Mouse (Mus musculus) liver, postnatal 0 days (tissue): ENCODE measurements around the gene Dst. TPM values are rescaled to one million over a fixed set of nuclear protein-coding genes. Genes with fewer than 3 reads are reported as not detected.
A peak's percentile ranks its signal among the peaks of the same experiment; 100 is the strongest.

Experiments
- ATAC-seq: fragments of 200-750 bp; cut with Nextera tagmentation; 2 replicates; pipeline ENCODE4 v1.8.0; 2017; ENCODE audit warnings: mild to moderate bottlenecking, moderate library complexity
- DNase-seq: peaks from one replicate; pipeline ENCODE4 v3.0.0-alpha.2; 2016
- H3K27ac ChIP-seq: fragments of 300-500 bp; sonication (generic); 2 replicates; pipeline ENCODE4 v1.5.1; 2014; ENCODE audit warnings: antibody characterized with exemption, moderate library complexity, mild to moderate bottlenecking, low read depth
- H3K27me3 ChIP-seq: fragments of 300-500 bp; sonication (generic); 2 replicates; pipeline ENCODE4 v1.6.1; 2014; ENCODE audit warnings: low read length, control low read depth, mixed read lengths; ENCODE audit not compliant: insufficient read depth
- H3K36me3 ChIP-seq: fragments of 300-500 bp; sonication (generic); replicated peaks from 2 replicates; pipeline ENCODE4 v1.6.1; 2014; ENCODE audit warnings: mild to moderate bottlenecking, control low read depth, low read length, moderate library complexity, mixed read lengths; ENCODE audit not compliant: insufficient read depth
- H3K4me1 ChIP-seq: fragments of 300-500 bp; sonication (generic); 2 replicates; pipeline ENCODE4 v1.6.1; 2014; ENCODE audit warnings: antibody characterized with exemption, mild to moderate bottlenecking, control low read depth; ENCODE audit not compliant: insufficient read depth
- H3K4me2 ChIP-seq: fragments of 300-500 bp; sonication (generic); 2 replicates; pipeline ENCODE4 v1.6.1; 2014; ENCODE audit warnings: low read depth, mild to moderate bottlenecking, low read length, moderate library complexity, mixed read lengths
- H3K4me3 ChIP-seq: fragments of 300-500 bp; sonication (generic); 2 replicates; pipeline ENCODE4 v1.5.1; 2014; ENCODE audit warnings: low read depth, low read length
- H3K9ac ChIP-seq: fragments of 300-500 bp; sonication (generic); replicated peaks from 2 replicates; pipeline ENCODE4 v1.6.1; 2014; ENCODE audit warnings: mild to moderate bottlenecking, moderate library complexity
- H3K9me3 ChIP-seq: fragments of 300-500 bp; sonication (generic); 2 replicates; pipeline ENCODE4 v1.6.1; 2016; ENCODE audit warnings: mild to moderate bottlenecking, control low read depth, low read length, mixed read lengths
- CTCF ChIP-seq: sonication (generic); IDR thresholded peaks from 2 replicates; pipeline ENCODE4 v1.5.1; 2016; ENCODE audit warnings: antibody characterized with exemption, low read depth
- EP300 ChIP-seq: IDR thresholded peaks from 2 replicates; pipeline ENCODE4 v1.6.1; 2016; ENCODE audit warnings: antibody characterized with exemption, low read depth, mild to moderate bottlenecking
- WGBS: fragments of 180-500 bp; shearing (Covaris S2); extraction: QIAGEN DNeasy Blood & Tissue Kit; methylation state at CpG from one replicate; pipeline ENCODE4 v1.1.7; 2014; ENCODE audit not compliant: insufficient replicate concordance; 5-methylcytosine and 5-hydroxymethylcytosine counted together
- polyA plus RNA-seq: library from polyadenylated mRNA; unstranded; fragments of >200 nt; fragmentation: Nextera tagmentation; extraction: Ambion mirVana; gene quantifications from 2 replicates; pipeline ENCODE4 v1.2.1, GENCODE M21; 2015

The Dst gene
- polyA plus RNA-seq, 1 experiment from 2014 or later, result 6.4 TPM

- Histone ChIP-seq H3K4me1 (no peaks in the 10 kb centered on the region), H3K4me2 (no peak overlapping the region), H3K36me3 (no peaks in the 10 kb centered on the region), H3K27me3 (no peaks in the 10 kb centered on the region), H3K4me3 (no peak overlapping the region), H3K9ac (no peak overlapping the region), H3K27ac (no peak overlapping the region), H3K9me3 (no peaks in the 10 kb centered on the region)
- ATAC-seq, result no peak
- WGBS, result 68% methylated on average over 2 of the region's 2 CpGs
- TF ChIP-seq CTCF (no peak), EP300 (no peak)
- DNase-seq, result no peak
These were observed 202.8 kb downstream of the Dst start for GRCm38 (mm10) chr1:34110862-34111261.

- H3K27ac ChIP-seq, result no peak overlapping the region
- TF ChIP-seq CTCF, result no peak
- no peak for TF ChIP-seq EP300
- no peak for ATAC-seq
- H3K9ac ChIP-seq, result no peak overlapping the region
- no peak overlapping the region for H3K4me3 ChIP-seq
- 75% methylated on average over 2 of the region's 2 CpGs for WGBS
- no peak overlapping the region for H3K4me2 ChIP-seq
- no peak for DNase-seq
- no peaks in the 10 kb centered on the region for H3K36me3 ChIP-seq
- no peaks in the 10 kb centered on the region for H3K27me3 ChIP-seq
- H3K9me3 ChIP-seq, result no peaks in the 10 kb centered on the region
- no peaks in the 10 kb centered on the region for H3K4me1 ChIP-seq
These were observed 203.9 kb downstream of the Dst start for GRCm38 (mm10) chr1:34111954-34112353.

GRCm38 (mm10) chr1:34116444-34116843 is 208.4 kb downstream of the Dst start:
- Histone ChIP-seq H3K9ac (no peak overlapping the region), H3K9me3 (no peaks in the 10 kb centered on the region), H3K27ac (peak overlapping the region; percentile 3; the same call in 1 of the 2 replicates), H3K4me2 (peak overlapping the region; percentile 1; the same call in 1 of the 2 replicates), H3K4me3 (no peak overlapping the region), H3K4me1 (peaks cover 3% of the 10 kb centered on the region; the same call in 1 of the 2 replicates), H3K36me3 (no peaks in the 10 kb centered on the region), H3K27me3 (no peaks in the 10 kb centered on the region)
- no peak for DNase-seq
- 62% methylated on average over 11 of the region's 11 CpGs for WGBS
- peak; percentile 58 for ATAC-seq
- TF ChIP-seq CTCF (no peak), EP300 (no peak)

GRCm38 (mm10) chr1:34117056-34117455 is 209.0 kb downstream of the Dst start:
- Histone ChIP-seq H3K27me3 (no peaks in the 10 kb centered on the region), H3K9me3 (no peaks in the 10 kb centered on the region), H3K4me3 (no peak overlapping the region), H3K4me1 (peaks cover 3% of the 10 kb centered on the region; the same call in 1 of the 2 replicates), H3K36me3 (no peaks in the 10 kb centered on the region), H3K9ac (no peak overlapping the region), H3K4me2 (no peak overlapping the region), H3K27ac (peak overlapping the region; percentile 3; the same call in 1 of the 2 replicates)
- no peak for ATAC-seq
- no peak for DNase-seq
- 80% methylated on average over 9 of the region's 9 CpGs for WGBS
- no peak for TF ChIP-seq CTCF

- H3K27ac ChIP-seq, result no peak overlapping the region
- 27% methylated on average over 3 of the region's 3 CpGs for WGBS
- DNase-seq, result no peak
These were observed 209.7 kb downstream of the Dst start for GRCm38 (mm10) chr1:34117709-34118108.

GRCm38 (mm10) chr1:34120066-34120465 is 212.0 kb downstream of the Dst start:
- H3K4me2 ChIP-seq, result peak overlapping the region; percentile 66
- H3K9ac ChIP-seq, result no peak overlapping the region
- 64% methylated on average over 6 of the region's 6 CpGs for WGBS
- no peaks in the 10 kb centered on the region for H3K36me3 ChIP-seq
- H3K4me1 ChIP-seq, result peaks cover 6% of the 10 kb centered on the region
- no peak for DNase-seq
- TF ChIP-seq CTCF, result no peak
- no peak for TF ChIP-seq EP300
- no peak overlapping the region for H3K4me3 ChIP-seq
- H3K27me3 ChIP-seq, result no peaks in the 10 kb centered on the region
- H3K9me3 ChIP-seq, result no peaks in the 10 kb centered on the region
- no peak for ATAC-seq
- 0 out of 2 replicates have a peak overlapping the region, but pooled peaks have one; percentile 30 for H3K27ac ChIP-seq

More at GRCm38 (mm10) chr1:34117709-34118108, 209.7 kb downstream of the Dst start:
- TF ChIP-seq CTCF (peak; percentile 50), EP300 (no peak)
- no peak overlapping the region for H3K9ac ChIP-seq
- peaks cover 3% of the 10 kb centered on the region; the same call in 1 of the 2 replicates for H3K4me1 ChIP-seq
- H3K4me3 ChIP-seq, result no peak overlapping the region
- H3K4me2 ChIP-seq, result no peak overlapping the region
- no peaks in the 10 kb centered on the region for H3K36me3 ChIP-seq
- H3K9me3 ChIP-seq, result no peaks in the 10 kb centered on the region
- ATAC-seq, result no peak
- H3K27me3 ChIP-seq, result no peaks in the 10 kb centered on the region

- Histone ChIP-seq H3K36me3 (no peaks in the 10 kb centered on the region), H3K4me3 (peak overlapping the region; percentile 27), H3K27me3 (no peaks in the 10 kb centered on the region), H3K4me2 (peak overlapping the region; percentile 66), H3K9me3 (no peaks in the 10 kb centered on the region), H3K27ac (peak overlapping the region; percentile 70), H3K4me1 (peaks cover 9% of the 10 kb centered on the region), H3K9ac (no peak overlapping the region)
- WGBS, result 47% methylated on average over 6 of the region's 6 CpGs
- TF ChIP-seq EP300 (no peak), CTCF (no peak)
- DNase-seq (no peak), ATAC-seq (peak; percentile 49)
These were observed 212.6 kb downstream of the Dst start for GRCm38 (mm10) chr1:34120602-34121001.
